Comparison of ENCODE assay signal across 8 mouse cellular contexts in the genomic region with DNA sequence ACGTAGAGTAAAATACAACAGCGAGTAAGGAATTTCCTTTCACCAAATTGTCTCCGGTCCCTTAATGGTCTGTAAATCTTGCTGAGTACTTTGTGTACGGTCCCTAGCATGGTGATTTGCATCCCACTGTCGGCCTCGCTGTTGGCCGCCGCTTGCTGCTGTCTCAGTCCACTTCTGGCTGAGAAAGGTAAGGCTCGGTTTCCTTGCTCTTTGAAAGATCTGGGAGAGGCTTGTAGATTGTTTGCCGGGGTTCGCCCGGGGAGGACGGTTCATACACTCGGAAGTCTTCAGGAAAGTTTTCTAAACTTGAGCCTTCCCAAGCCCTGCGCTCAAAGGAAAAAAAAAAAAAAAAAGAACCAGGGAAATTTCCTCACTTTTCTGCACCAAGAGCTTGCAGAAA. TPM values are rescaled to one million over a fixed set of nuclear protein-coding genes. Genes with fewer than 3 reads are reported as not detected.
DNase-seq lines count a peak whose midpoint lies in the region; ATAC-seq and TF ChIP-seq lines count a peak whose summit lies in the region.

No protein-coding gene starts in this region.

- no peak for ATAC-seq in forebrain, embryonic 15.5 days (replicated peaks)
- ATAC-seq in hindbrain, embryonic 11.5 days (ENCODE audit: low FRiP score) = no peak

- H3K36me3 ChIP-seq in forebrain, embryonic 15.5 days = no peaks in the 10 kb centered on the region
- H3K36me3 ChIP-seq in hindbrain, embryonic 11.5 days (ENCODE audit: control insufficient read depth, insufficient read depth, low read length) = no peaks in the 10 kb centered on the region
- no peaks in the 10 kb centered on the region for H3K36me3 ChIP-seq in thymus, adult 2 months (ENCODE audit: control insufficient read depth, insufficient read depth, low read length)

- intact Hi-C loops in left cerebral cortex, adult 2 months (cut with DNase I) = no loop called here

- H3K9ac ChIP-seq in forebrain, embryonic 15.5 days (replicated peaks) = no peak overlapping the region
- H3K9ac ChIP-seq in hindbrain, embryonic 11.5 days (ENCODE audit: low read depth, low read length) = peak overlapping the region; percentile 24; the same call in 1 of the 2 replicates

- WGBS in forebrain, embryonic 15.5 days = 1% methylated on average over 15 of the region's 15 CpGs
- WGBS in hindbrain, embryonic 11.5 days = under 1% methylated on average over 15 of the region's 15 CpGs
- 5% methylated on average over 15 of the region's 15 CpGs for WGBS in thymus, adult 2 months

- no peak for TF ChIP-seq POLR2A in thymus, adult 2 months (IDR thresholded peaks at IDR 0.05; ENCODE audit: control insufficient read depth, extremely low read depth, insufficient read depth, low read length, poor library complexity)

- H3K4me1 ChIP-seq in forebrain, embryonic 15.5 days = peaks cover 14% of the 10 kb centered on the region
- 0 out of 2 replicates have a peak, but pooled peaks cover 2% of the 10 kb centered on the region for H3K4me1 ChIP-seq in hindbrain, embryonic 11.5 days (replicated peaks; ENCODE audit: control insufficient read depth, insufficient read depth, low read length)
- peaks cover 7% of the 10 kb centered on the region for H3K4me1 ChIP-seq in thymus, adult 2 months (replicated peaks; ENCODE audit: control insufficient read depth, insufficient read depth, low read length)

- no peaks in the 10 kb centered on the region for H3K27me3 ChIP-seq in forebrain, embryonic 15.5 days
- H3K27me3 ChIP-seq in hindbrain, embryonic 11.5 days (ENCODE audit: control insufficient read depth, insufficient read depth, low read length) = peaks cover 12% of the 10 kb centered on the region; the same call in 1 of the 2 replicates
- peaks cover 2% of the 10 kb centered on the region; the same call in 1 of the 2 replicates for H3K27me3 ChIP-seq in thymus, adult 2 months (ENCODE audit: control insufficient read depth, insufficient read depth, low read length)

- H3K4me2 ChIP-seq in forebrain, embryonic 15.5 days (replicated peaks) = peak overlapping the region; percentile 50
- peak overlapping the region; percentile 36 for H3K4me2 ChIP-seq in hindbrain, embryonic 11.5 days (replicated peaks; ENCODE audit: low read depth, low read length)

- DNase-seq in B cell, adult 2 months = peak; percentile 34 to 40
- DNase-seq in adrenal gland, adult 2 months = peak; percentile 67
- DNase-seq in hindbrain, embryonic 11.5 days (ENCODE audit: low spot score) = peak; percentile 72
- DNase-seq in left cerebral cortex, adult 2 months (ENCODE audit: extremely low spot score in 1 of 2, low spot score in 2 of 2) = peak in 1 of 2 experiments; percentile 24
- DNase-seq in lung, postnatal 36 days = peak; percentile 80
- peak; percentile 61 for DNase-seq in skeletal muscle tissue, adult 2 months (ENCODE audit: low read depth, low spot score)
- DNase-seq in thymus, adult 2 months = no peak

- no peaks in the 10 kb centered on the region for H3K9me3 ChIP-seq in forebrain, embryonic 15.5 days
- no peaks in the 10 kb centered on the region for H3K9me3 ChIP-seq in hindbrain, embryonic 11.5 days (ENCODE audit: control insufficient read depth, low read length)

- no peak for TF ChIP-seq CTCF in left cerebral cortex, adult 2 months (IDR thresholded peaks at IDR 0.05)
- TF ChIP-seq CTCF in thymus, adult 2 months (IDR thresholded peaks at IDR 0.05; ENCODE audit: borderline replicate concordance, control insufficient read depth, extremely low read depth, insufficient read depth, low read length, poor library complexity) = no peak

- peak overlapping the region; percentile 35 for H3K4me3 ChIP-seq in forebrain, embryonic 15.5 days
- peak overlapping the region; percentile 21; the same call in 1 of the 2 replicates for H3K4me3 ChIP-seq in hindbrain, embryonic 11.5 days (ENCODE audit: low read depth, low read length)
- H3K4me3 ChIP-seq in left cerebral cortex, adult 2 months = peak overlapping the region; percentile 43
- no peak overlapping the region for H3K4me3 ChIP-seq in thymus, adult 2 months (ENCODE audit: control insufficient read depth, insufficient read depth, low read length)

- H3K27ac ChIP-seq in forebrain, embryonic 15.5 days (replicated peaks) = no peak overlapping the region
- no peak overlapping the region for H3K27ac ChIP-seq in hindbrain, embryonic 11.5 days (ENCODE audit: low read depth, low read length)
- H3K27ac ChIP-seq in left cerebral cortex, adult 2 months = peak overlapping the region; percentile 32; the same call in 1 of the 2 replicates
- no peak overlapping the region for H3K27ac ChIP-seq in thymus, adult 2 months (ENCODE audit: control insufficient read depth, insufficient read depth, low read length)

RNA-seq across cellular contexts. Expression of a gene that starts 0.4 kb away (rescaled TPM):
- total RNA-seq in adrenal gland, adult 2 months (2021) = 1 to 10 TPM; 4.1 to 4.4 TPM
- polyA plus RNA-seq in adrenal gland, adult 2 months (2012; rRNA removed) = 1.1 and 1.5 TPM in 2 replicates
- polyA plus RNA-seq in forebrain, embryonic 15.5 days (2015; fragmentation: Nextera tagmentation; extraction: Ambion mirVana) = 5.3 and 5.7 TPM in 2 replicates
- 6.0 and 6.6 TPM in 2 replicates for polyA plus RNA-seq in hindbrain, embryonic 11.5 days (2014; fragmentation: Nextera tagmentation; extraction: Ambion mirVana)
- total RNA-seq in left cerebral cortex, adult 2 months (2021) = 10 to 100 TPM; 15.9 TPM
- 0.52 and 1.6 TPM in 2 replicates for polyA plus RNA-seq in thymus, adult 2 months (2012; rRNA removed)

RNA-seq across cellular contexts. Expression of a gene that starts 27.9 kb away (rescaled TPM):
- total RNA-seq in adrenal gland, adult 2 months (2021) = 1 to 10 TPM; 7.6 to 9.7 TPM
- polyA plus RNA-seq in adrenal gland, adult 2 months (2012; rRNA removed) = 1.2 and 1.3 TPM in 2 replicates
- 0.97 and 1.4 TPM in 2 replicates for polyA plus RNA-seq in forebrain, embryonic 15.5 days (2015; fragmentation: Nextera tagmentation; extraction: Ambion mirVana)
- polyA plus RNA-seq in hindbrain, embryonic 11.5 days (2014; fragmentation: Nextera tagmentation; extraction: Ambion mirVana) = 5.1 and 6.2 TPM in 2 replicates
- total RNA-seq in left cerebral cortex, adult 2 months (2021) = 1 to 10 TPM; 1.1 to 1.3 TPM
- polyA plus RNA-seq in thymus, adult 2 months (2012; rRNA removed) = 0.80 and 0.97 TPM in 2 replicates
